Mouse (Mus musculus) brain, embryonic 14.5 days (tissue): ENCODE measurements around the gene Pdzrn4. TPM values are rescaled to one million over a fixed set of nuclear protein-coding genes. Genes with fewer than 3 reads are reported as not detected.

Experiments used
- DNase-seq: peaks from one replicate; pipeline ENCODE4 v3.0.0-alpha.2; 2011; ENCODE audit warnings: low read depth
- CTCF ChIP-seq: fragments of 200-500 bp; IDR thresholded peaks from 2 replicates; pipeline ENCODE4 v1.5.1; 2012; ENCODE audit warnings: inconsistent platforms, mild to moderate bottlenecking, moderate library complexity, borderline replicate concordance; ENCODE audit not compliant: insufficient read depth, insufficient read length; ENCODE audit errors: extremely low read depth
- POLR2A ChIP-seq: fragments of 200-500 bp; IDR thresholded peaks from 2 replicates; pipeline ENCODE4 v1.6.1; 2012; ENCODE audit warnings: mild to moderate bottlenecking, inconsistent platforms, borderline replicate concordance; ENCODE audit not compliant: poor library complexity, insufficient read depth, insufficient read length, severe bottlenecking; ENCODE audit errors: extremely low read depth
- polyA plus RNA-seq: library from polyadenylated mRNA; depleted of rRNA; stranded (reverse); fragments of >200 nt; gene quantifications from 2 replicates; pipeline ENCODE4 v1.2.3, GENCODE M21; 2012

Pdzrn4 gene
- polyA plus RNA-seq, 1 experiment = 17.1 TPM

DNA sequence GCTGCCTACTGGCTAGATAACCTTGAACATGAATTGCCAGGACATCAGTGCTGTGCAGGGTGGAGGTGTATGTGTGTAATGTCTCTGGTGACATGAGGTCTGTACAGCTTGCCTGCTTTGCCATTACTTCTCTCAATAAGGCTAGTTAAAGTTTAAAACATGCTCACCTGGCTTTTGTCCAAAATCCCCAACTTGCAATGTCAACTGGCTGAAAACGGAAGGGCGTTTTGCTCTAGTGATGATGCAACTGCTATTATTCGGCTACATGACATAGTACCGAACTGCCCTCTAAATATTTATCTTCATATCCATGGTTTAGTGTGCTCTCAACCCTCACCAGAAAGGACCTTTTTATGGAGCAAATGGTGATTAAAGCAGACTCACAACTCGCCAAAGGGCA is 161.9 kb downstream of the Pdzrn4 start:
- no peak for TF ChIP-seq POLR2A
- TF ChIP-seq CTCF = no peak
- DNase-seq = no peak

DNA sequence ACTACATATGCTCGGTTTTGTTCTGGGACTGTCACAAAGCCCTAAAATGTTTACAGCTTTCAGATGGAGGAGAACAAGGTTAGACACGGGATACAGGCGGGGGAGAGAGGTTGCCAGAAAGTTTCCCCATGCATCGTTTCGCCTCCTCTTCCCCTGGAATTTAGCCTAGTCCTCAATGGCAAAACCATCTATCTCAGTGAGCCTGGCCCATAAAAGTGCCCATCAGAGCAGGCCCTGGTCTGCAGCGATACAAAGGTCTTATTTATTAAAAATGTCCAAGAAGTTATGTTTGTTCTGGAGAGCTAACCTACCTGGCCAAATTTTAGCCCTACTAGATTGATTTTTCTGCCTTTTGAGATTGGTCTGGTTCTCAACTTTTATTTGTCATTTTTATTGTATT is 165.5 kb downstream of the Pdzrn4 start:
- no peak for DNase-seq
- TF ChIP-seq POLR2A (no peak), CTCF (no peak)

- DNase-seq = no peak
- TF ChIP-seq POLR2A = no peak
- no peak for TF ChIP-seq CTCF
Observed at GRCm38 (mm10) chr15:92563576-92563975, 166.9 kb downstream of the Pdzrn4 start.

DNA sequence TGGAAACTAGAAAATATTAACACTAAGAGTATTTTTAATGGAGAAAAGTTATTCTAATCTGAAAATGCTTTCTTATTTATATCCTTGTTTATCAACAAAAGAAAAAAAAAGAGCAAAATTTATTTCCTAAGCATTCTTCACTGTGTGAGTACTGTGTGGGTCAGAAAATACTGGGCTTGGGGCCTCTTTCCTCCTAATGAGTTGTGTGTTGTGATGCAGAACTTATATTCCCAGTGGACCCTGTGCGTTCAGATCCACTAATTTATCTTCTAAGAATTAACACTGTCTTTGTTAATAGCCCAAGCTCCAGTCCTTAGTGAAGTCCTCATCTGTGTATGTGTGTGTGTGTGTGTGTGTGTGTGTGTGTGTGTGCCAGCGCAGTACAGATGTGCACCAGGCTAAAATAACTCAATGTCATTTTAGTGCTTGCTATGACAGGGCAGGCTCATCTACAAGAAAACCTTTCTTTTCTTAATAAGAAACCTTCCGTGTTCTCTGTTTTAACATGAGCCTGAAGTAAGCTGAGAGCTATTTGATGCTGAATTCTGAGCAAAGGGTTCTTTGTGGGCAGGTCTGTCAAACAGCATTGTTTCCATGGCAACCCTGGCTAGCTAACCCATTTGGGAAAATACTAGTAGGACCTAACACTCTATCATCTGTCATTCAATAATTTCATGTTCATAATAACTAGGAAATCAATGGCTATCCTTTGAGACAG is 174.0 kb downstream of the Pdzrn4 start:
- peak; percentile 91 for DNase-seq
- TF ChIP-seq CTCF = no peak
- no peak for TF ChIP-seq POLR2A

- DNase-seq = no peak
- TF ChIP-seq CTCF = no peak
- TF ChIP-seq POLR2A = no peak
Observed at GRCm38 (mm10) chr15:92571244-92571539, 174.5 kb downstream of the Pdzrn4 start.

GRCm38 (mm10) chr15:92577476-92577875 is 180.8 kb downstream of the Pdzrn4 start:
- DNase-seq = peak; percentile 85
- TF ChIP-seq CTCF = no peak
- TF ChIP-seq POLR2A = no peak

DNA sequence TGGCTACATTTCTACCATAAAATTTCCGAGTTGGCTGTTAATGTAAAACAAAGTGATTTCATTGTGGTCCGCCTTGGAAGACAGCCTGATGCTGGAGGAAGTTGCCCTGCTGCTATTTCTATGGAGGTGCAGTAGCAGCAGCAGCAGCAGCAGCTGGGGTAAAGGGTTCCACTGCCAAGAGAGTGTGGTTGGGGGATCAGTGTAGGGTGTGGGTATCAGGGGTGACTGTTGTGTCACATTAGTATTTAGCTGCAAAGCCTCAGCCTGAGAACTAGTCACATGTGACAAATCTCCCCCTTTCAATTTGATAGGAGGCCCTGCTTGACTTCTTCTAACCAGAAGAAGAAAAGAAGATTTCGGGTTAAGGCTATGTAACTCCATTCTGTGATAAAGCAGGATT is 183.5 kb downstream of the Pdzrn4 start:
- peak; percentile 55 for DNase-seq
- TF ChIP-seq POLR2A (no peak), CTCF (no peak)

- peak; percentile 83 for DNase-seq
- no peak for TF ChIP-seq POLR2A
- TF ChIP-seq CTCF = no peak
Observed at GRCm38 (mm10) chr15:92580742-92581383, 184.2 kb downstream of the Pdzrn4 start.

GRCm38 (mm10) chr15:92584357-92585138 is 187.9 kb downstream of the Pdzrn4 start:
- no peak for DNase-seq
- TF ChIP-seq CTCF (no peak), POLR2A (no peak)

DNA sequence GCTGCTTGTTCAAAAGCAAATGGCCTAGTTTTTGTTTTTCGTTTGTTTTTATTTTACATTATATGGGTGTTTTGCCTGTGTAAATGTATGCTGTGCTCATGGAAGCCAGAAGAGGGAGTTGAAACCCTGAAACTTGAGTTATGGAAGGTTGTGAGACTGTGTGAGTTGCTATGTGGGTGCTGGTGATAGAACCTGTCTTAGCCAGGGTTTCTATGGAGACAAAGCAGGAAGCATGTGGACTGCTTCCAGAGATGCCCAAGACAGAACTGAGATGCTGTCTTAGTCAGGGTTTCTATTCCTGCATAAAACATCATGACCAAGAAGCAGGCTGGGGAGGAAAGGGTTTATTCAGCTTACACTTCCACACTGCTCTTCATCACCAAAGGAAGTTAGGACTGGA is 190.8 kb downstream of the Pdzrn4 start:
- DNase-seq = no peak

GRCm38 (mm10) chr15:92594721-92595120 is 198.0 kb downstream of the Pdzrn4 start:
- peak; percentile 92 for DNase-seq
- TF ChIP-seq CTCF = no peak
- TF ChIP-seq POLR2A = no peak

More for the DNA sequence above, 190.8 kb downstream of the Pdzrn4 start:
- TF ChIP-seq POLR2A (no peak), CTCF (no peak)

GRCm38 (mm10) chr15:92597011-92597780 is 200.5 kb downstream of the Pdzrn4 start:
- peak; percentile 94 for DNase-seq
- no peak for TF ChIP-seq CTCF
